Mouse (Mus musculus) heart, adult 2 months (tissue): ENCODE results near the gene Ccdc51. TPM values are rescaled to one million over a fixed set of nuclear protein-coding genes. Genes with fewer than 3 reads are reported as not detected.

Experiments used
- DNase-seq, 2 experiments: peaks; one replicate each; pipeline ENCODE4 v3.0.0; 2021
- H3K27ac ChIP-seq: fragments of 200-600 bp; 2 replicates; pipeline ENCODE4 v1.8.1; 2022
- H3K27me3 ChIP-seq: fragments of 200-500 bp; 2 replicates; pipeline ENCODE4 v1.6.1; 2012; ENCODE audit warnings: mild to moderate bottlenecking, low read length, inconsistent platforms, mixed read lengths; ENCODE audit not compliant: control insufficient read depth, insufficient read depth
- H3K36me3 ChIP-seq: fragments of 200-500 bp; 2 replicates; pipeline ENCODE4 v1.6.1; 2012; ENCODE audit warnings: low read length, inconsistent platforms; ENCODE audit not compliant: control insufficient read depth, insufficient read depth
- H3K4me1 ChIP-seq: fragments of 200-500 bp; 2 replicates; pipeline ENCODE4 v1.6.1; 2011; ENCODE audit warnings: low read length; ENCODE audit not compliant: control insufficient read depth, insufficient read depth
- H3K4me3 ChIP-seq: fragments of 200-600 bp; 2 replicates; pipeline ENCODE4 v1.8.1; 2022
- H3K79me2 ChIP-seq: fragments of 200-500 bp; replicated peaks from 2 replicates; pipeline ENCODE4 v1.6.1; 2012; ENCODE audit warnings: mild to moderate bottlenecking, inconsistent platforms, low read length, moderate library complexity, mixed read lengths; ENCODE audit not compliant: control insufficient read depth, insufficient read depth
- H3K9ac ChIP-seq: fragments of 200-500 bp; 2 replicates; pipeline ENCODE4 v1.6.1; 2012; ENCODE audit warnings: low read depth, mild to moderate bottlenecking, control low read depth, inconsistent platforms, low read length, mixed read lengths
- CTCF ChIP-seq: fragments of 200-600 bp; IDR thresholded peaks from 2 replicates; pipeline ENCODE4 v1.8.1; 2022; ENCODE audit warnings: antibody characterized with exemption, mild to moderate bottlenecking, moderate library complexity
- EP300 ChIP-seq: fragments of 200-500 bp; IDR thresholded peaks from 2 replicates; pipeline ENCODE4 v1.6.1; 2011; ENCODE audit warnings: low read depth, low read length, control low read depth; ENCODE audit not compliant: insufficient read depth
- POLR2A ChIP-seq: fragments of 200-500 bp; IDR thresholded peaks from 2 replicates; pipeline ENCODE4 v1.6.1; 2011; ENCODE audit warnings: mild to moderate bottlenecking, low read depth, low read length, control low read depth; ENCODE audit not compliant: insufficient read depth
- WGBS: fragments of 180-500 bp; shearing (Covaris S2); methylation state at CpG from one replicate; pipeline ENCODE4 v1.1.7; 2018; 5-methylcytosine and 5-hydroxymethylcytosine counted together
- intact Hi-C: fragments of 180-260 bp; cut with DNase I; formaldehyde crosslinking; loops from one replicate; pipeline ENCODE4 v1.15.1; 2025
- polyA plus RNA-seq: library from polyadenylated mRNA; depleted of rRNA; stranded (reverse); fragments of >200 nt; gene quantifications from 2 replicates; pipeline ENCODE4 v1.2.3, GENCODE M21; 2012
- total RNA-seq, 2 experiments: library from RNA; stranded (reverse); gene quantifications; 2 replicates each; pipeline ENCODE4 v1.2.3; 2021

The Ccdc51 gene
- total and polyA plus RNA-seq, 3 experiments, result 7.0 to 11.8 (median 11.1) TPM

DNA sequence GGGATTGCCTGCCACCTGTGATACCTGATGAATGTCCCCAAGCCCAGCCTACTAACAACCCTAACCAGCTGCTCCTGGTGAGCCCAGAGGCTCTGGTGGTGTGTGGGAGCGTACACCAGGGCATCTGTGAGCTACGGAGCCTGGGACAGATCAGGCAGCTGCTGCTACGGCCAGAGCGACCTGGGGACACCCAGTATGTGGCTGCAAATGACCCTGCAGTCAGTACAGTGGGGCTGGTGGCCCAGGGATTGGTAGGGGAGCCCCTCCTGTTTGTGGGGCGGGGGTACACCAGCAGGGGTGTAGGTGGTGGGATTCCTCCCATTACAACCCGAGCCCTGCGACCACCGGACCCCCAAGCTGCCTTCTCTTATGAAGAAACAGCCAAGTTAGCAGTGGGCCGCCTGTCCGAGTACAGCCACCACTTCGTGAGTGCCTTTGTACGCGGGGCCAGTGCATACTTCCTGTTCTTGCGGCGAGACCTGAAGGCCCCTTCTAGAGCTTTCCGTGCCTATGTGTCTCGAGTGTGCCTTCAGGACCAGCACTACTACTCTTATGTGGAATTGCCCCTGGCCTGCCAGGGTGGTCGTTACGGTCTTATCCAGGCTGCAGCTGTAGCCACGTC is 18.1 kb downstream of the Ccdc51 start:
- peaks cover 4% of the 10 kb centered on the region for H3K4me1 ChIP-seq
- intact Hi-C loops, result no loop called here
- WGBS, result 79% methylated on average over 20 of the region's 20 CpGs
- H3K79me2 ChIP-seq, result no peaks in the 10 kb centered on the region
- no peak for TF ChIP-seq POLR2A
- no peak for TF ChIP-seq CTCF
- no peak for TF ChIP-seq EP300
- H3K4me3 ChIP-seq, result no peak overlapping the region
- no peaks in the 10 kb centered on the region for H3K27me3 ChIP-seq
- H3K36me3 ChIP-seq, result no peaks in the 10 kb centered on the region
- no peak overlapping the region for H3K9ac ChIP-seq
- no peak for DNase-seq
- H3K27ac ChIP-seq, result no peak overlapping the region

DNA sequence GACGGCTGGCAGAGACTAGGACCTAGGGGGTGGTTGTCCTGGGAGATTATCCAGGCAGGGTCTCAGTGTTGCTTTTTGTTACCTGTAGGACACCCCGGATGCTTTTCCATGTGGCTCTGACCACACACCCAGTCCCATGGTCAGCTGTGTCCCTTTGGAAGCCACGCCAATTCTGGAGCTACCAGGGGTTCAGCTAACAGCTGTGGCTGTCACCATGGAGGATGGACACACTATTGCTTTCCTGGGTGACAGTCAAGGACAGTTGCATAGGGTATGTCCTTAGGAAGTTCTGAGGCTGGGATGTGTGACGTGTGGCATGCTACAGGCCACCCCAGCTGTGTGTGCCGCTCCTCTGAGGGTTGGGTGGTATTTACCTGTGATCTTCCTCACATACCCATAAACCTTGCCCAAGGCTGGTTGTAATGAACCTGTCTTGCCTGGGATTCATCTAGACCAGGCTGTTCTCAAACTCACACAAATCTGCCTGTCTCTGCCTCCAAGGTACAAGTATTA is 19.7 kb downstream of the Ccdc51 start:
- Histone ChIP-seq H3K4me1 (peaks cover 4% of the 10 kb centered on the region), H3K9ac (no peak overlapping the region), H3K4me3 (no peak overlapping the region), H3K79me2 (no peaks in the 10 kb centered on the region), H3K27me3 (no peaks in the 10 kb centered on the region), H3K36me3 (no peaks in the 10 kb centered on the region), H3K27ac (no peak overlapping the region)
- WGBS, result 94% methylated on average over 5 of the region's 5 CpGs
- DNase-seq, result no peak
- TF ChIP-seq EP300, result no peak
- TF ChIP-seq CTCF, result no peak
- TF ChIP-seq POLR2A, result no peak
- intact Hi-C loops, result no loop called here

DNA sequence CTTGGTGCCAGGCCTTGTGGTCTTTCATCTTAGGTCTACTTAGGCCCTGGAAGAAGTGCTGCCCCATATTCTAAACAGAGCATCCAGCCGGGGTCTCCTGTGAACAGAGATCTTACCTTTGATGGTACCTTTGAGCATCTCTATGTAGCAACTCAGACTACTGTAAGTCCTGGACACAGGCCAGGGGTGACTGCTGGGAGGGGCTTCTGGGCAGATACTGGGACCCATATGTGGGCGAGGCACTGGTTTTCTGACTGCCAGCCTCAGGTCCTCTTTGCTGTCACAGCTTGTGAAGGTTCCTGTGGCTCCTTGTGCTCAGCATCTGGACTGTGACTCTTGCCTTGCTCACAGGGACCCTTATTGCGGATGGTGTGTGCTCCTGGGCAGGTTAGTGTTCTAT is 20.2 kb downstream of the Ccdc51 start:
- Histone ChIP-seq H3K36me3 (no peaks in the 10 kb centered on the region), H3K27ac (no peak overlapping the region), H3K4me1 (peaks cover 4% of the 10 kb centered on the region)

DNA sequence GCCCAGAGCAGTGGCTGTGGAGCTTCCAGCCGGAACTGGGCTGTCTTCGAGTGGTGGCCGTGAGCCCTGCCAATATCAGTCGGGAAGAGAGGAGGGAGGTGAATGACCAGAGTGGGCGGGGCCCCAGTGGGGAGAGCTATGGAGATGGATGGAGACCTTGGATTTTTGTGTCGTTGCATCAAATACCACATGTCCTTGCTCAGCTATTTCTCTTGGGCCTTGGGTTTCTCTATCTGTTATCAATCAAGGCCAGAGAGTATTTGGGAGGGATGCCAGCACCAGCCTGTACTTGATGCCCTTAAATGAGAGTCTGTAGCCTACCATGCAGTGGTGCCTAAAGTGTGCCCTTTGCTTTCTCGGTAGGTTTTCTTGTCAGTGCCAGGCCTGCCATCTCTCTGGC is 21.0 kb downstream of the Ccdc51 start:
- DNase-seq, result no peak
- no peaks in the 10 kb centered on the region for H3K27me3 ChIP-seq
- no peak overlapping the region for H3K4me3 ChIP-seq
- no peak overlapping the region for H3K9ac ChIP-seq
- H3K79me2 ChIP-seq, result no peaks in the 10 kb centered on the region
- 46% methylated on average over 7 of the region's 7 CpGs for whole genome bisulfite sequencing
- H3K27ac ChIP-seq, result no peak overlapping the region
- no peaks in the 10 kb centered on the region for H3K36me3 ChIP-seq
- intact Hi-C loops, result no loop called here
- peaks cover 3% of the 10 kb centered on the region for H3K4me1 ChIP-seq
- no peak for TF ChIP-seq EP300

More for the DNA sequence above, 20.2 kb downstream of the Ccdc51 start:
- Histone ChIP-seq H3K9ac (no peak overlapping the region), H3K4me3 (no peak overlapping the region), H3K27me3 (no peaks in the 10 kb centered on the region), H3K79me2 (no peaks in the 10 kb centered on the region)
- TF ChIP-seq CTCF, result no peak
- no peak for TF ChIP-seq EP300
- TF ChIP-seq POLR2A, result no peak
- intact Hi-C loops, result no loop called here
- 86% methylated on average over 3 of the region's 3 CpGs for WGBS
- DNase-seq, result no peak

DNA sequence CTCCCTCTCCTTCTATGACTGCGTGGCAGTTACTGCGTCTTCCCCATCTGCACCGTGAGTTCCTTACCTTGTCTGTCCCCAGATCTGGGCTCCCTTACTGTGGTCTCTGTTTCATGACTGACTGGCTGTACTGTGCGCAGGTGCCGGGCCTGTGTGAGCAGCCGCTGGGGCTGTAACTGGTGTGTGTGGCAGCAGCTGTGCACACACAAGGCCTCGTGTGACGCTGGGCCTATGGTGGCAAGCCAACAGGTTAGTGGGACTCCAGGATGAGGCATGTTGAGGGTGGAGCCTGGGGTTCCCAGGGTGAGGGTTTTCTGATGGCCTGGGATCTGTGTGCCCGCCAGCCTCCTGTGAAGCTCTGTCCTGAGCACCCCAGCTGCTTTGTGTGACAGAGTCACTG is 21.8 kb downstream of the Ccdc51 start:
- H3K4me3 ChIP-seq, result no peak overlapping the region
- no peaks in the 10 kb centered on the region for H3K4me1 ChIP-seq
- H3K79me2 ChIP-seq, result no peaks in the 10 kb centered on the region
- intact Hi-C loops, result no loop called here
- no peak overlapping the region for H3K9ac ChIP-seq
- H3K27me3 ChIP-seq, result no peaks in the 10 kb centered on the region
- no peak for DNase-seq
- no peaks in the 10 kb centered on the region for H3K36me3 ChIP-seq
- H3K27ac ChIP-seq, result no peak overlapping the region
- TF ChIP-seq POLR2A, result no peak
- no peak for TF ChIP-seq EP300
- TF ChIP-seq CTCF, result no peak
- 93% methylated on average over 9 of the region's 9 CpGs for WGBS

DNA sequence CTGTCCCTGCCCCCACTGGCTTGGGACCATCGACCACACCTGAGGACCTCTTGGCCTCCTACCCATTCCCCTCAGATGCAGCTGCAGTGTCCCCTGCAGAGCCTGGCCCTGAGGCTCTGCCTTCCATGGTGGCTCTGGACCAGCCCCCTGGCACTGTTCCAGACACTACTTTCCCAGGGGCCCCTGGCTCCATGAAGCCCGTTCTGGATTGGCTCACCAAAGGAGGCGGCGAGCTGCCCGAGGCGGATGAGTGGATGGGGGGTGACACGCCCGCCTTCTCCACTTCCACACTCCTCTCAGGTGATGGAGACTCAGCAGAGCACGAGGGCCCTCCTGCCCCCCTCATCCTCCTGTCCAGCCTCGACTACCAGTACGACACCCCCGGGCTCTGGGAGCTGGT is 22.7 kb downstream of the Ccdc51 start:
- Histone ChIP-seq H3K27ac (no peak overlapping the region), H3K27me3 (no peaks in the 10 kb centered on the region), H3K36me3 (no peaks in the 10 kb centered on the region), H3K79me2 (no peaks in the 10 kb centered on the region), H3K4me1 (no peaks in the 10 kb centered on the region), H3K9ac (no peak overlapping the region), H3K4me3 (no peak overlapping the region)
- intact Hi-C loops, result no loop called here
- 64% methylated on average over 12 of the region's 12 CpGs for WGBS
- no peak for DNase-seq
- TF ChIP-seq CTCF (no peak), EP300 (no peak), POLR2A (no peak)
